Mouse (Mus musculus) megakaryocyte, adult 5-6 weeks (primary cell): ENCODE results near the gene Cyfip1. TPM values are rescaled to one million over a fixed set of nuclear protein-coding genes. Genes with fewer than 3 reads are reported as not detected.

ENCODE experiments used
- ATAC-seq: 2 replicates; pipeline ENCODE4 v1.8.0; 2016; ENCODE audit warnings: mild to moderate bottlenecking, inconsistent platforms; ENCODE audit not compliant: poor library complexity, severe bottlenecking
- total RNA-seq, 2 experiments: library from RNA; stranded (forward) in 1 of 2; stranded (reverse) in 1 of 2; fragments of 153-499, 151-499 nt in 1 of 2; fragments of 221-1000, 200-1000 nt in 1 of 2; gene quantifications; 2 replicates each; pipeline versions ENCODE4 v1.2.3 to v1.2.4; 2015 to 2017

Cyfip1 gene
- total RNA-seq, 2 experiments from 2014 or later = 76.6 to 100 TPM

GRCm38 (mm10) chr7:55935025-55935424 is 93.5 kb downstream of the Cyfip1 start:
- ATAC-seq = no peak

GRCm38 (mm10) chr7:55938341-55938740 is 96.8 kb downstream of the Cyfip1 start:
- ATAC-seq = no peak

- ATAC-seq = no peak
Observed at GRCm38 (mm10) chr7:55956054-55956453, 114.5 kb downstream of the Cyfip1 start.

- no peak for ATAC-seq
Observed at GRCm38 (mm10) chr7:55957178-55957577, 115.6 kb downstream of the Cyfip1 start.

- ATAC-seq = no peak
Observed at GRCm38 (mm10) chr7:55957916-55958315, 116.4 kb downstream of the Cyfip1 start.

- ATAC-seq = no peak
Observed at GRCm38 (mm10) chr7:55959801-55960200, 118.3 kb downstream of the Cyfip1 start.

GRCm38 (mm10) chr7:55960506-55960905 is 119.0 kb downstream of the Cyfip1 start:
- no peak for ATAC-seq

- peak; percentile 96 for ATAC-seq
Observed at GRCm38 (mm10) chr7:55962004-55962908, 120.7 kb downstream of the Cyfip1 start, which contains the start of gene Nipa2. Gene Nipa2, minus strand, starts transcription at chr7:55962476.

GRCm38 (mm10) chr7:55966866-55967460 is 125.4 kb downstream of the Cyfip1 start:
- ATAC-seq = no peak

GRCm38 (mm10) chr7:55968258-55968901 is 126.8 kb downstream of the Cyfip1 start:
- ATAC-seq = peak; percentile 93

GRCm38 (mm10) chr7:55969415-55969814 is 127.9 kb downstream of the Cyfip1 start:
- ATAC-seq = peak; percentile 54

GRCm38 (mm10) chr7:55974429-55974828 is 132.9 kb downstream of the Cyfip1 start:
- no peak for ATAC-seq

GRCm38 (mm10) chr7:55981511-55981910 is 140.0 kb downstream of the Cyfip1 start:
- ATAC-seq = no peak

Other genes starting within 250 kb of the Cyfip1 start
- 13.0 and 19.3 TPM in 2 replicates for gene Siglech, start 73.6 kb upstream of the Cyfip1 start, total RNA-seq (2015)
- 10.1 and 13.4 TPM in 2 replicates for gene Siglech, start 73.6 kb upstream of the Cyfip1 start, total RNA-seq (2017)
- 33.9 and 45.8 TPM in 2 replicates for gene Tubgcp5, start 47.6 kb upstream of the Cyfip1 start, total RNA-seq (2015)
- gene Tubgcp5, start 47.6 kb upstream of the Cyfip1 start, total RNA-seq (2017) = 27.9 and 34.2 TPM in 2 replicates
- 72.2 and 73.9 TPM in 2 replicates for gene Nipa2, start 120.7 kb downstream of the Cyfip1 start, total RNA-seq (2015)
- 46.5 and 48.2 TPM in 2 replicates for gene Nipa2, start 120.7 kb downstream of the Cyfip1 start, total RNA-seq (2017)
- 0.67 and 0.96 TPM in 2 replicates for gene Nipa1, start 178.2 kb downstream of the Cyfip1 start, total RNA-seq (2015)
- gene Nipa1, start 178.2 kb downstream of the Cyfip1 start, total RNA-seq (2017) = 0.44 and 2.1 TPM in 2 replicates
- 18.2 and 20.6 TPM in 2 replicates for gene Herc2, start 208.5 kb downstream of the Cyfip1 start, total RNA-seq (2015)
- 30.8 and 32.3 TPM in 2 replicates for gene Herc2, start 208.5 kb downstream of the Cyfip1 start, total RNA-seq (2017)